Mouse (Mus musculus): ENCODE measurements around the gene Cep350. TPM values are rescaled to one million over a fixed set of nuclear protein-coding genes. Genes with fewer than 3 reads are reported as not detected.
"Not testable (repeated sequence)": the region's sequence is repeated elsewhere in the genome, so short reads cannot be mapped to it uniquely, and the experiment has no call there.

Cep350 gene
- total RNA-seq, 2 experiments from 2014 or later: 40.9 to 43.7 TPM

DNA sequence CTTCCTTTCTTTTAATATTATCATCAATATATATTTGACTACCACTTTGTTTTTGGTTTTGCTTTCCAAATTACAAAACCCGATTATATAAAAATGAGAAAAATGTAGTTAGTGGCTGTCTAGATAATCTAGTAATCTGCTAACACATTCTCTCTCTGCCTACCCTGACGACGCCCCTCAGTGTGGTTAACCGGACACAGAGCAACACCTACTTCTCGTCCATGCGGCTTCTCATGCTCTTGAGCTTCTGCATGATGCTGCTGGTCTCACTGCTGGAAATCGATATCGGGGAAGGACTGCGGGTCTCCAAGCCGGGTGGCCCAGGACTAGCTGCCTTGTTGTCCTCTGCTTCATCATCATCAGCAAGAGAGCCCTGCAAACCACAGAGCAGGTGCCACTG, 78.7 kb downstream of the Cep350 start:
- DNase-seq (ENCODE audit: low spot score in 2 of 2): no peak

DNA sequence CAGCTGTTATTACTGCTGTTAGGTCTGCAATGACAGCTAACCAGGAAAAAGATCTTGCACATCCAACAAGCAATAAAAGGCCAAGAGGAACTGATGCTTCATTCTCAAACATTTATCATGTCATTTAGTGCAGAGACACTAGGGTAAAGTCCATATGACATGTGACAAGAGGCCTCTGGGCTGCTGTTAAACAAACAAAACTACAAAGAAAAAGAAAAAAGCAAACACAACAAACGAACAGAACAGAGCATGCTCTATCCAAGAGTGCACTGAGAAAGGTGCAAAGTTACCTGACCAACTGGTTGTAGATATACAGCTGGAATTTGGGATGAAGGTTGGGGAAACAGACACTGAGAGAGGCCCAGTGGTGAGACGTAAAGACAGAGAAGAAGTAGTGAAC, 86.2 kb downstream of the Cep350 start:
- no peak for DNase-seq (ENCODE audit: low spot score in 2 of 2)

DNA sequence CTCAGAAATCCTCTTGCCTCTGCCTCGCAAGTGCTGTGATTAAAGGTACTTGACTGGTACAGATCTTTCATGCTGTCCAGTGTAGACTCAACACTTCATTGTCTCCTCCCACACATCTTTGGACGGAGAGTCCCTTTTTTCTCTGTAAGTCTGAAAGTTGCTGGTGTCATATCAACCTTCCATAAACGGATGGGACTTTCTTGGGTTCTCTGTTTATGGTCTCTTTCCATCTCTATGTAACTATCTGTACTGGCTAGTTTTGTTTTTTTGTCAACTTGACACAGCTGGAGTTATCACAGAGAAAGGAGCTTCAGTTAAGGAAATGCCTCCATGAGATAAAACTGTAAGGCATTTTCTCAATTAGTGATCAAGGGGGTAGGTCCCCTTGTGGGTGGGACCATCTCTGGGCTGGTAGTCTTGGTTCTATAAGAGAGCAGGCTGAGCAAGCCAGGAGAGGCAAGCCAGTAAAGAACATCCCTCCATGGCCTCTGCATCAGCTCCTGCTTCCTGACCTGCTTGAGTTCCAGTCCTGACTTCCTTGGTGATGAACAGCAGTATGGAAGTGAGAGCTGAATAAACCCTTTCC, 90.3 kb downstream of the Cep350 start:
- DNase-seq (ENCODE audit: low spot score in 2 of 2): not testable (repeated sequence)

DNA sequence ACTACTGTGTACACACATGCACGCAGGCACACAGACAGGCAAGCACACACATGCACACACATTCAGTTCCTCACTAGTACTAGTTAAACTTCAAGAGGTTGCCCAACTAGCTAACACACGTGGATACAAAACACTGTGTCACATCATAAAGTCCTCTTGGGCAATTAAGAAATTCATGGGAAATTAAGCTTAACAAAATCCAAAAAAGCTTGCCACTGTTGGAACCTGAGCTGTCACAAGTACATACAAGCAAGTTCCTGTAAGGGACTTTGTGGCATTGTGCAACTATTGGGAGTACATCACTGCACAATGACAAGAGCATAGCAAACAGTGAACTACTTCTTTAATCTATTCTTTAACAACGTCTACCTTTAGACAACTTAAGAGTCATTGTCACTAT, 93.5 kb downstream of the Cep350 start:
- DNase-seq (ENCODE audit: low spot score in 2 of 2): no peak

DNA sequence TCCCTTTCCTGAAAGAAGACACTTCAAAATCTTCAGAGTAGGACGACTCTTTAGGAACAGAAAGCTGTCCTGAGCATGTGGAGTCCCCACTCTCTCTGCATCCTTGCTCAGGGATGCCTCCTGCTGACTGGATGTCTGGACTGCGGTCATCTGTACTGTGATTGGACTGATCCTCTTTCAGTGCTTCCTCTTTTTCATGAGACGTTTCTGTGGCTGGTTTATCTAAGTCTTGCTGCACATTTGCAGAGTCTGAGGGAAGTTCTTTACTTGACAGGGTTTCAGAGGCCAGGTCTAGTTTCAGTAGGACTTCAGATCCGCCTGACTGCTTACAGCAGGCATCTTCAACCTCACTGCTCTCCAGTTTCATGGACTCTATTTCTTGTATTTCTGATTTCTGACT, 110.1 kb downstream of the Cep350 start:
- peak; percentile 22 to 25 for DNase-seq (ENCODE audit: low spot score in 2 of 2)

DNA sequence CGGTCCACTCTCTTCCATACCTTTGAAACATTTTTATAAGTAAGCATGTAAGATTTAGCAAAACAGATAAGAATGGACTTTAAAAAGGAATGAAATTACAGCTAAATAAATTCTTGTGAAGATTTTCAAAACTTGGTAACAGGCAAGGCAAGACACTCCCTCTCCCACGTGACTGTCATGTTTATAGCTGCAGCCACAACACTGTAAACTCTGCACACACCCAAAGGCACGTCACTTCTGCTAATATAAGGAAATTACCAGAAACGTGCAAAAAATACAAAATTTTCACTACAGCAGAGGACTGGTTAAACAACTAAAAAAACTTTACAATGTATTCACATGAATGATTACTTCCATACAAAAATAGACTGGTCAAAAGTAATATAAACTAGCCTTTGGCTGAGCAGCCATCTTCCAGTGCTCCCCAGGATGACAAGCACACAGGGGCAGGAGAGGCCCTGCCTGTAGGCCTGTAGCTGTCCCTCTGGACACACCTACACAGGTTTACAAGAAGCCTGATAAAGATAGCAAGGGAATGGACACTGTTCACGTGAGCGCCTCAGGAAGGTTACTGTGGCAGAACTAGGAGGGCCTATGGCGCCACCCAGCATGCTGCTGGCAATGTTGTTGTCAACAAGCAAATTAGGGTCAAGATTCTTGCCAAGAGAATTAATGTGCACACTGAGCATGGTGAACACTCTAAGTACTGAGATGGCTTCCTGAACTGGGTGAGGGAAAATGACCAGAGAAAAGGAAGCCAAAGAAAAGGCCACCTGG, 117.9 kb downstream of the Cep350 start:
- peak in 1 of 2 experiments; percentile 14 for DNase-seq (ENCODE audit: low spot score in 2 of 2)

DNA sequence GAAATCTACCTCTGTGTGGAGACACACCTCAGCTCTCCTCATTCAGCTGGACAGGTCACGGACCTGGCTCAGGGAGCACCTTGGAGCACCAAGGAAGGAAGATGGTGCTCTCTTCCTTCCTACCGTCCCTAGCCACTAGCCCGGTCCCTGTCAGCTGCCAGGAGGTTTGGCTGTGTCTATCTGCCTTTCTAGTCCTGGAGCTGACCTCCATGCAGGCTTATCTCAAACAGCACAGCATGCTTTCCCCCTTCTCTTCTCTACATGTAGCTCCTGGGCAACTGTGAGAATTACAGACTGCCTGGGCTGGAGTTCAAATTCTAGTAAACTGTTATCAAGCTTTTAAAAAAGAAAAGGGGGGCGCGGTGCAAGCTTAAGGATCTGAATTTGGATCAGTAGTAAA, 120.0 kb downstream of the Cep350 start:
- DNase-seq (ENCODE audit: low spot score in 2 of 2): no peak

DNA sequence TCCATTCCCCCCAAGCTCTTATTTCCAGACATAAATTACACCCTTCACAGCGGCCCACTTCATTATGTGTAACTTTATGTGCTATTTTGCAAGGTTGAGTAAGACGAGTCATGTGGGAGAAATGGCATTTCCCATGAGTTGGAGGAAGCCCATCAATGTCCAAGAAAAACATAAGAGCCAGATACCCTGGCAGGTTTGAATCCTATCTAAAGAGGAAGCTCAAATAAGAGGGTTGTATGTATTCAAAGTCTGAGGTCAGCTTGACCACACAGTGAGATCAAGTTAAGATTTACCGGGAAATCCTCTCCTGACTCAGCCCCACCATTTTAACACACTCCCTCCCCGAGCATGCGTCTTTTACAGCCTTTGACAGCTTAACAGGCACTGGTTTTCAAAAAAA, 128.8 kb downstream of the Cep350 start:
- DNase-seq (ENCODE audit: low spot score in 2 of 2): no peak

DNA sequence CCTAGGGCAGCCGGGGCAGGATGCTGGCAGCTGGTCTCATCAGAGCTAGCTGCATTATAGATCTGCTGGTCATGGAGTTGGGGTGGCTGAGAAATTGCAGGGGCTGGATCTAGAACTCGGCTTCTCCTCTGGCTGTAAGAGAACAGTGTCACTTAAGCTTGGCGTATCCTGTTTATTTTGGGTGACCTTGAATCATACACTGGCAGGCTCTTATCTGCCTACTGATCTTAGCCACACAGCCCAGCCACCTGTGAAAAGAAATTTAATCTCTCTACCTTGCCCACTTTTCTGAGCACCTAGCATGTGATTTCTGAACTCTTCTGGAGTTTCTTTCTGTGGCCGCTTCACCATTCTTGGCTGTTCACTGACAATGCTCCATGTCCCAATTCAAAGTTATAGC, 129.5 kb downstream of the Cep350 start:
- no peak for DNase-seq (ENCODE audit: low spot score in 2 of 2)

DNA sequence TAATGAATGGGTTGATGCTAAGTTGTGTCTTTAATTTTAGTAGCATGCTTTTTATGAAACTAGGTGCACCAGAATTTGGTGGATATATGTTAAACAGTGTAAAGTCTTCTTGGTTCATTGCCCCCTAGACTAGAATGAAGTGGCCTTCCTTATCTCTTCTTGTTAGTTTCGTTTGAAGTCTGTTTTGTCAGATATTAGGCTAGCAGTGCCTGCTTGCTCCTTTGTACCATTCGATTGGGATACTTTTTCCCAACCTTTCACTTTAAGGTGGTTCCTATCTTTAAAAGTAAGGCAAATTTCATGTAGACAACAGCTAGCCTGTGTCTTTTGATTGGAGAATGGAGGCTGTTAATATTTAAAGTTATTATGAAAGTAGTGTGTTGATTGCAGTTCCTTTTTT, 137.4 kb downstream of the Cep350 start:
- no peak for DNase-seq (ENCODE audit: low spot score in 2 of 2)

DNA sequence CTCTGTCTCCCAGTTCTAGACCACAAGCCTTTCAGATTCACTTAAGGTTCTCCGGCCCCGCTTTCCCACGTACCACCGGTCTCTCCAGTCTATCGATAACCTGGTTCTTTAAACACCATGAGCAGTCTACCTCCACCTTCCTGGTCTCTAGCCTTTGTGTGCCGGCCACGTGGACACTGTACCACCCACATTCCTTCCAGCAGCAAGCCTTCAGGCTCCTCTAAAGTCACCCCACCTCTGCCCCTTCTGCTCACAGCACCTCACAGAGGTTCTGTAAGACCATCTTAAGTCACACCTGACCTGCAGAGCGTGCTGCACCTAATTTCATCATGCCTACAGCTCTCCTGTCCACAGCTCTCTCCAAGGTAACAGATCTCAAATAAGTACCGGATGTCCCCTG, 139.4 kb downstream of the Cep350 start:
- DNase-seq (ENCODE audit: low spot score in 2 of 2): no peak

DNA sequence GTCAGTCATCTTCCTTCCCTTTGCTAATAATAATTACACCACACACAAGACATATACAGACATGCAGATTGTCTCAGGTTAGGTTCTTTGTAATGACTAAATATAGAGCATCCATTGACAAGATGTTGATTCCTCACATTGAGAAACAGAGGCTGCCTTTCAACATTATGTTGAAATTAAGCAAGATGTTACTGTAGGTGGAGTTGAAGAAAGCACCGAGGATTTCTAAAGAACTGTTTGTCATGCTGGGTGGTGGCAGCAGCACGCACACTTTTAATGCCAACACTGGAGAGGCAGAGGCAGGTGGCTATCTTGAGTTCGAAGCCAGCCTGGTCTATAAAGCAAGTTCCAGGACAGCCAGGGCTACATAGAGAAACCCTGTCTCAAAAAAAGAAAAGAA, 141.1 kb downstream of the Cep350 start:
- no peak for DNase-seq (ENCODE audit: low spot score in 2 of 2)

DNA sequence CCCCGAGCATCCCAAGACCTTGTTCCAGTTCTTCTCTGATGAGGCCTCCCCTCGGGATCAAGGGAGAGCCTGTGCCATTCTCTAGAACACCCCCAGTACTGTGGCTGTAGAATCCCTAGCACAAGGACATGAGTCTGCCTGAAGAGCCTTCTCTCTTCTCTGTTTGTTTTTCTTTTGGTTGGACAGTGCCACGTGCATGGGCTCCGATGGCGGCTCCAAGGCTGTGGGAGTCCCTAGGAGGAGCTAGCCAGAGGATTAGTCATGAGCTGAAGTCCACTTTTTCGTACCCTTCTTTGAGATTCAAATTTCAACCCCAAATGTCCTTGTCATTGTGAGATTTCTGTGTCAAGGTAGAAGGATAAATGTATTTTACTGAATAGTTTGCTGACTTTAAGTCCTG, 142.2 kb downstream of the Cep350 start:
- no peak for DNase-seq (ENCODE audit: low spot score in 2 of 2)

DNA sequence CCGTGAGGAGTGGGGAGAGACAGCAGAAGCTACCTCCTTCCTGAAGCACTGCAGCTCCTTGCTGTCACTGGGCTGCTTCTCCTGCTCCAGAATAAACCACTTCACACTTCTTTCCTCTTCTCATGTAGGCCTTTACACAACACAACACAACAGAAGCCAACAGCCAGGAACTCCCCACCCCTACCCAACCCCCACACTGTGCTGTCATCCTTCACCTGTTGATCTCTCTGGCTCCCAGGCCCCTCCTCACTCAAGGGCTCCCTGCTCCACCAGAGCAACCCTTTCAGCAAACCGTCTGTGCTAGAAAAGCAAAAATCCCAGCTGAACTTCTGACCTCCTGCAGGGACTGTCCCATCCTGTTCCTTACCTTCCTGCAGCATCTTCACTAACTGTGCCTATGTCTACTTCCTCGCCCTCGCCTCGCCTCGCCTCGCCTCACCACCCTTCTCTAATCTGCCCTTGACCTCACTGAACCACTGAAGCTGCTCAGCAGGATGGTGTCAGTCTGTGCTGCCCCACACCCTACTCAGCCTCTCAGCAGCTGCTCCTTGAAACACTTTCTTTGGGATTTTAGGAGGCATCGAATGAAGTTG, 145.3 kb downstream of the Cep350 start:
- DNase-seq (ENCODE audit: low spot score in 2 of 2): no peak

DNA sequence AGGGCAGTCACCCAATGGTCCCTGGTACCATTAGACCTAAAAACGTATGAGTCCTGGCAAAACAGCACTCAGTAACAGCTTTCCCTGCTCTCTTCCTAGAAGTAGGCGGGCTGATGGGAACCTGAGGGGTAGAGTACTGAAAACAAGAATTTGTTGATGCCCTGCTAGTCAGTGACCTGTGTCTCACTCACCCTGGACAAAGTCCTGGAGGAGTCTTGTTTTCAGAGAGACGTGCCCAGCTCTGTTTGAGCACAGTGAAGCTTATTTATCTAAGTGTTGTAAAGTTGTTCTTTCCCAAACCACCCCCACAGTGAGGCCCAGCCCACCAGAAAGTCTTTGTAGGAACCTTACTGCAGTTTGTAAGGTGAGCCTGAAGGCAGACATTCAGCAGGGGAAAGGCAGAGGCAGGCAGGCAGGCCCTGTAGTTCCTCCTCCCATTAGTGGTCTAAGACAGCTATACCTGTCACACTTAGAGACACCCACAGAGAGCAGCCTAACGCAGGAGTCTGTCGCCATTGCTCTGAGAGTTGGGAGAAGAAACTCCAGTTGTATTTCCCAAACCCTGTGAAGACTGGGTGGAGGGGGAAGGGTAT, 146.2 kb downstream of the Cep350 start:
- no peak for DNase-seq (ENCODE audit: low spot score in 2 of 2)

DNA sequence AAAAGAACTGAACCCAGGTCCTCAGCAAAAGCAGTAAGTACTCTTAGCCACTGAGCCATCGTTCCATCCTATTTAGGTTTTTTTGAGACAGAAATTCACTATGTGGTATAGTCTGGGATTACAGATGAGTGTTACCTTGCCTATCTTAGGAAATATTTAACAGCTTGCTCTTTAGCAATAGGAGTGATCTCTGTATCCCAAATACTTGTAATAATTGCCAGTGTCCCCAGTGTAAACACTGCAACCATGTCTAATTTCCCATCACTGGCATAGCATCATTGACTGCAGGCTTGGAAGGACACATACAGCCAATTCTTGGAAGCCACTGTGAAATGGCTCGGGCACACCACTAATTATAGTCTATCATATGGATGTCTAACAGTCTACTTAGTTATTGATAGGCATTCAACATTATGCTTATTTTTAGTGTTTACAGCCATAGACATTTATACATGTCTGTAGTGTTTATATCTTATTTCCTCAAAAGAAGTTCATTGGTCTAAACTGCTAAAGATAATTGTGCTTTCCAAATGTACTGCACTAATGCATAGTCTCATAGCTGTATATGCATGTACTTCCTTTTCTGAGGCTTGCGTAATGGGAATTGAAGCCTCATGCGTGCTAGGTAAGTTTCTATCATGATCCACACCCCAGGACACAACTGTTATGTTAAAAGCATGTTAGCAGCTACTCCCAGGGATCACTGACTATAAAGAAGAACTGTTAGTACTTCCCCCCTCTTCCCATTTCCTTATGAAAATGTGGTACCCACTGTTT, 146.9 kb downstream of the Cep350 start:
- DNase-seq (ENCODE audit: low spot score in 2 of 2): no peak

DNA sequence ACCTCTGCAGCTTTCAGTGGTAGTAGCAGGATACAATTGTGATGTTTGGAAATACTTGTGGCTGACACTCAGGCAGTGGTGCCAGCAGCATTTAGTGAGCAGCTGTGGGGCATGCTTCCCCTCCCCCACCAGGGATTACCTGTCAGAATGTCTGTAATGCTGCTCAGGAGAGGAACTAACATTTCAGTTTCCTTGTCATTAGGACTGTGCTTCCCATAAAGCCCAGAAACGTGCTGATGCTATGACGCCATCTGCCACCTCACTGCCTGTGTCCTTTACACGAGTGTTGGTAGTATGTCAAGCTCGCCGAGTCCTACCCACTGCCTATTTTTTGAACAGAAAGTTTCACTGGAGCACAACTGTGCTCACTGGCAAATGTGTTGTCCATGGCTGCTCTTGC, 152.4 kb downstream of the Cep350 start:
- DNase-seq (ENCODE audit: low spot score in 2 of 2): no peak

DNA sequence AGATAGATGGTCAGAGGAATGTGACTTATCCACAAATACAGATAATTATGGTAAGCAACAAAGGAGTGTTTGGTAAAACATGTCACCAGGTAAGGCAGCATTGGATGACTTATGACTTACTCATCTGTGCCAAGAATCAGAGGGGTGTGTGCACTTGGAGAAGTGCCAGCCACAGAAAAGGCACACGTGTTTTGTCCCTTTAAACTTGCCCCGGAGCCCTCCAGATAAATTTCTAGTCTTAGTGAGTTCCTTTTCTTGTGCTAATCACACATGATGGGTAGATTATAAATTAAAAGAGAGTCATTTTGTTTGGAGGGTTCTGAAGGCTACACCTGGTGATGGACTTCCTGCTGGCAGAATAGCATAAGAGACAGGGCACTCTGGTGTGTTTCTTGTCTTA, 156.9 kb downstream of the Cep350 start:
- no peak for DNase-seq (ENCODE audit: low spot score in 2 of 2)

DNA sequence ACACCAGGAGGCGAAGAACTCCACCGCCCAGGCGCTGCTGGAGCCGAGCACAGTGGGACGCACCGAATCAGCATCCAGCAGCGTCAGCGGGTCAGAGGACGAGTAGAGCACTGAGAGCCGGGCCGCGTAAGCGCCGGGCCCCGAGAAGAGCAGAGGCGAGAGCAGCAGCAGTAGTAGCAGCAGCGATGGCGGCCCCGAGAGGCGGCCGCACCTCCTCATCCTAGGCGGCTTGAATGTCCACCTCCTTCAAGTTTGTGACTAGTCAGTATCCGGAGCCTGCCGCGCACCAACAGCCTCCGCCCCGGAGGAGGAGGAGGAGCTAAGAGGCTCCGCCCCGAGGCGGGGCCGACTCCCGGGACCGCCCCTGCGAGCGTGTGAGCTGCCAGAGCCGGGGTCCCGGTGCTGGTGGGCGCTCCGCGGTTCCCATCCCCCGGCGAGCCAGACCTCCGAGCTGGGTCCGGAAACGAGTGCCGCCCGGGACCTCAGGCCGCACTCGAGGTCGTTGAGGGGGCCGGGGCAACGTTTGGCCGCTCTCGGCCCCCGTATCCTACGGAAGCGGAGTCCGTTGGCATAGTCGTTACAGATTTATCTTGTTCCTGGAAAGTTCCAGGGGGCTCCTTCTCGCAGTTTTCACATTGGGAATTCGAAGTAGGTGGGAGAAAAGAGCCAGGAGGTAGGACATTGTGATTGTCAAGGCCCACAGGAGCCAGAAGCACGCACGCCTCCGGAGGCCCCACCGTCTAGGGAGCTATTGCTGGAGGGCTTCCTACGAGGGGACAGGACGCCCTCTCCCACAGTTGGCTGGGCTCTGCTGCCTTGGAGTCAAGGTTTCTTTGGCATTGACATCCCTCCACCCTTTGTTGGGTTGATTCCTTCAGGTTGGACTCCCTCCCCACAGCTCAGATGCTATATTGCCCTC, 160.2 kb downstream of the Cep350 start, which contains the start of gene Qsox1:
Gene Qsox1, minus strand, starts transcription at position 309 of the 919 bp plus-strand sequence.
- DNase-seq (ENCODE audit: low spot score in 2 of 2): peak; percentile 81 to 87

DNA sequence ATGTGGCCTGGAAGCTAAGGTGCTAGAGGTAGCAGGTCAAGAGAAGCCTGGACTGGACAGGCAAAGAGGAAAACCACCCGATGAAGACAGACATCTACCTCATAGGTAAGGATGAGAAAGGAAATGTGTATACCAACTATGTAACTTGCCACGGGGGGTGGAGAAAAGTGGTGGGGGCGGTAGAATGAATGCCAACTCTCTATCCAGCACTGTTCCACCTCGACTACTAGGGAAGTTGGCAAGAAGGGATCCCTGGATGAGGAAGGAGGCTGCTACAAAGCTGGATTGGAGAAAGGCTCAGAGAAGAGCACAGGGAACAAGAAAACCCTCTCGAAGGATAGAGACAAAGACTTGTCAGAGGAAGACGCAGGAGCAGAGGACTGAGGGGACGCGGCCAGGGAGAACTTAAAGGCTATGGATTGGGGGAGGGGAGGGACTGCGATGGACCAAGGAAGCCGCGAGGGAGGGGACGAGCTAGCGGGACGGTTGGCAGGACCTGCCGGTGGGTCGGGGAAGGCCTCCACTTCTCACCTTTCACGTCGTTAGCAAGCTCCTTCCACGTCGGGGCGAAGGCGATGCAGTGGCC, 161.0 kb downstream of the Cep350 start:
- DNase-seq (ENCODE audit: low spot score in 2 of 2): no peak

Measured in layer of hippocampus, postnatal 10 days (tissue).